Mouse (Mus musculus) brain, adult 10 weeks (tissue): ENCODE results near the gene Ube2dnl2. TPM values are rescaled to one million over a fixed set of nuclear protein-coding genes. Genes with fewer than 3 reads are reported as not detected.

Experiments used
- polyA plus RNA-seq: library from polyadenylated mRNA; stranded (reverse); fragments of 350-450 nt; fragmentation: Illumina TruSeq; extraction: RNeasy Lipid Tissue Mini Kit (QIAGEN cat#74804); gene quantifications from one replicate; pipeline ENCODE4 v1.2.3, GENCODE M21; 2015; ENCODE audit warnings: low read depth, low replicate concordance

Ube2dnl2 gene
- polyA plus RNA-seq: not detected

GRCm38 (mm10) chrX:114907282-114907681, at the start of gene Ube2dnl2:
Gene Ube2dnl2 (plus strand): TSS chrX:114907582.

GRCm38 (mm10) chrX:114904712-114905111, 2.7 kb upstream of the Ube2dnl2 start, which contains the start of gene Ube2dnl1:
Gene Ube2dnl1 (plus strand): TSS chrX:114905012.

Other genes with a start within 250 kb of the Ube2dnl2 start
- not detected for gene Ube2dnl1, start 2.6 kb upstream of the Ube2dnl2 start, polyA plus RNA-seq